Mouse (Mus musculus) brain, embryonic 18.5 days (tissue): ENCODE measurements around the gene Cmip.
A peak's percentile ranks its signal among the peaks of the same experiment; 100 is the strongest.

Source experiments
- DNase-seq: peaks from one replicate; pipeline ENCODE4 v3.0.0-alpha.2; 2012; ENCODE audit warnings: low read depth, low spot score

Cmip gene

GRCm38 (mm10) chr8:117464525-117464924, 207.7 kb downstream of the Cmip start:
- no peak for DNase-seq

GRCm38 (mm10) chr8:117465250-117465649, 208.4 kb downstream of the Cmip start:
- DNase-seq, result peak; percentile 65

GRCm38 (mm10) chr8:117467466-117467865, 210.6 kb downstream of the Cmip start:
- no peak for DNase-seq

- DNase-seq, result peak; percentile 58
Measured at GRCm38 (mm10) chr8:117469431-117470341, 212.8 kb downstream of the Cmip start.

- peak; percentile 81 for DNase-seq
Measured at GRCm38 (mm10) chr8:117470342-117470781, 213.5 kb downstream of the Cmip start.

GRCm38 (mm10) chr8:117471174-117471573, 214.3 kb downstream of the Cmip start:
- DNase-seq, result no peak

- DNase-seq, result no peak
Measured at GRCm38 (mm10) chr8:117471655-117472054, 214.8 kb downstream of the Cmip start.

- no peak for DNase-seq
Measured at GRCm38 (mm10) chr8:117472332-117472731, 215.5 kb downstream of the Cmip start.

GRCm38 (mm10) chr8:117474944-117475343, 218.1 kb downstream of the Cmip start:
- peak; percentile 57 for DNase-seq

GRCm38 (mm10) chr8:117475819-117476218, 219.0 kb downstream of the Cmip start:
- DNase-seq, result no peak

GRCm38 (mm10) chr8:117478082-117478481, 221.2 kb downstream of the Cmip start:
- no peak for DNase-seq

- DNase-seq, result no peak
Measured at GRCm38 (mm10) chr8:117479996-117480395, 223.1 kb downstream of the Cmip start.

- no peak for DNase-seq
Measured at GRCm38 (mm10) chr8:117480516-117480915, 223.7 kb downstream of the Cmip start.

GRCm38 (mm10) chr8:117481830-117482229, 225.0 kb downstream of the Cmip start:
- no peak for DNase-seq

GRCm38 (mm10) chr8:117484731-117485130, 227.9 kb downstream of the Cmip start:
- DNase-seq, result no peak

GRCm38 (mm10) chr8:117485316-117485715, 228.5 kb downstream of the Cmip start:
- DNase-seq, result no peak

- DNase-seq, result no peak
Measured at GRCm38 (mm10) chr8:117488246-117489005, 231.6 kb downstream of the Cmip start.

- DNase-seq, result no peak
Measured at GRCm38 (mm10) chr8:117493543-117493942, 236.7 kb downstream of the Cmip start.

- DNase-seq, result no peak
Measured at GRCm38 (mm10) chr8:117494874-117495273, 238.0 kb downstream of the Cmip start.

GRCm38 (mm10) chr8:117498179-117498914, 241.5 kb downstream of the Cmip start, which contains the start of gene Plcg2:
TSS of gene Plcg2 (plus strand) at chr8:117498291.
- no peak for DNase-seq

- no peak for DNase-seq
Measured at GRCm38 (mm10) chr8:117498915-117499540, 242.2 kb downstream of the Cmip start.
